Mouse (Mus musculus): Measurements from ENCODE around the gene Hsf5.

Hsf5 gene

GRCm38 (mm10) chr11:87688478-87689203 is 71.7 kb downstream of the Hsf5 start:
- no peak for DNase-seq

DNA sequence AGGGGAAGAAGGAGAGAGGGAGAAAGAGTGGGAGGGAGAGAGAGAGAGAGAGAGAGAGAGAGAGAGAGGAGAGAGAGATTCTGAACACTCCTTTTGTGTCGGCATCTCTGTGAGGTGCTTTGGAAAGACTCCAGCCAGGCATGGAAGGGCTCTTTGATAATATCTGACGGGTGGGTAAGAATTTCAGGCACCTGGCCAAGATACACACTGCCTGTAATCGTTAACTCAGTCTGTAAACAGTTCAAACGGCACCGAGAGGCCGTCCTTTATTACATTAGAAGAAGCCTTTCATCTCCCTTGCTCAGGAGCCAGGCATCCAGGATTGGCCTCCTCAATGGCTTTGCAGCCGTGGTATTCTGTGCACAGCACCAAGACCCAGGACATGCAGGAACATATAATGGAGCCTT is 72.4 kb downstream of the Hsf5 start:
- DNase-seq: no peak

DNA sequence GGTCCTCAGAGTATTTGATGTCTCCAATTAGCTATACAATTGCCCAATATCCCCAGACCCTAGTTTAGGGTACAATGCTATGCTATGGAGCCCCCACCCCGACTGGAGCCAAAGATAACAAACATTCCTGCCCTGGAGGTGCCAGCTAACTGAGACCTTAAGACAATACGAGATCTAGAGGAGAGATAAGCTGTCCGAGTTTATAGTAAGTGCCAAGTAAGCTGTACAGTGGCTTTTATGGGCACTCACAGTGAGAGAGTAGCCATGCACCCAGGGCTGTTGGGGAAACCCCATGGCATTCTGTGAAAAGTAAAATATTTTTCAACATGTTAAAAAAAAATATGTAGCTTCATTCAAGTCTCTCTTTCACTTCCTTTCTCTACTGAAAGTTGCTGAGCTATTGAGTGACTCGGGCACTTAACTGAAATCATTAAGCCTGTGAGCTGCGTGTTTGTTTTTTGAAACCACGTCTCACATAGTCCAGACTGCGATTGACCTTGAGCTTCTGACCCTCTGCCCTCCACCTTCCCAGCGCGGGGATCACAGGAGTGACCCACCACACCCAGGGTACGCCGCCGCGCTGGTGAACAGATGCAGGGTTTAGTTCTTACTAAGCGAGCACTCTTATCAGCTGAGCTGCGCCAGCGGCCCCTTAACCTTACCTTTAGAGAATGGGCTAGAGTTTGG is 73.2 kb downstream of the Hsf5 start:
- DNase-seq: no peak

GRCm38 (mm10) chr11:87697131-87697682 is 80.2 kb downstream of the Hsf5 start:
- DNase-seq: no peak

DNA sequence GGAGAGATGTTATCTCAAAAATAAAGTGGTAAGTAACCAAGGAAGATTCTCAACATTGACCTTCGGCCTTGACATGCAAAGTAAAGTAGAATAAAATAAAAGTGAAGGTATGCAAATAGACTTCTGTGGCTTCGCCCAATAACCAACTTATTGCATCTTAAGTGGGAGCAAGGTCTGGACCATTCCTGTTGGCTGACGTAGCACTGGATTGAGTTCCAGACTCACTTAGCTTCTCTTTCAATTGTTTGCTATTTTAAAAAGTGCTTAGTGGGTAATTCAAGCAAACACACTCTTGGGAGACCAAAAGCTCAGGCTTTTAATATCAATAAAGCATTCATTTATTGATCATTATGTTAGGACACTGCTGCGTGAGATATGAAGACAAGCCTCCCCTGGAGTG is 81.2 kb downstream of the Hsf5 start:
- no peak for DNase-seq

- DNase-seq: no peak
Measured at GRCm38 (mm10) chr11:87701108-87701507, 84.1 kb downstream of the Hsf5 start.

DNA sequence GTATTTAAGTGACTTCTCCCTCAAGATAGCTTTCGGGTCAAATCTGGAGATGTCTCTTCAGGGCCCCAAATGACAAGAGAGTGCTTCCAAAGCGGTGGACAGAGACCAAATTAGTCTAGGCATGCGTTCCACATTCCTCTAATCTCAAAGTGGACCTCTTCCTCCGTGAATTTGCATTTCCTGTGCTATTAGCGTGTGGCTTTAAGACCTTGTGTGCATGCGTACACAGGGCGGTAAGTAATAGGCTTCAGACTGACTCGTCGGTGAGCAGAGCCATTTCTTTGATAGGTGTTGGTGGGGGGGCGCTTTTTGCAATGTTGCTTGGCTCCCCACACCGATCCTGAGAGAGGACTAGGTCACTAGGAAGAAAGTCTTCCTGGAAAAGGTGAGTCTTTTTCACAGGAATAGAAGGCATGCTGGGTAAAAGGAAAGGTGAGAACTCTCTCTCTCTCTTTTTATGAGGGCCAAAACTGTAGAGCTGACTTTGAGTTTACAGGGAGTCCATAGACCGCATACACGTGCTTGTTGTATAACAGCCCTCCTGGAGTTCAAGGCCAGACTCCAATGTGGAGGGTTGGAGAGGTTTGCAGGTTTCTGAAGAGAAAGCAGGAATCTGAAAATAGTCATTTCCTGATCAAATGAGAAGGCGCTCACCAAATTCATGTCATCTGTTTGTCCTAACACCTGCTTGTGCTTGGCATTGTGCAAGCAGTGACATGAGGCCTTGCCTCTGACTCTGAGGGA is 85.1 kb downstream of the Hsf5 start:
- no peak for DNase-seq

DNA sequence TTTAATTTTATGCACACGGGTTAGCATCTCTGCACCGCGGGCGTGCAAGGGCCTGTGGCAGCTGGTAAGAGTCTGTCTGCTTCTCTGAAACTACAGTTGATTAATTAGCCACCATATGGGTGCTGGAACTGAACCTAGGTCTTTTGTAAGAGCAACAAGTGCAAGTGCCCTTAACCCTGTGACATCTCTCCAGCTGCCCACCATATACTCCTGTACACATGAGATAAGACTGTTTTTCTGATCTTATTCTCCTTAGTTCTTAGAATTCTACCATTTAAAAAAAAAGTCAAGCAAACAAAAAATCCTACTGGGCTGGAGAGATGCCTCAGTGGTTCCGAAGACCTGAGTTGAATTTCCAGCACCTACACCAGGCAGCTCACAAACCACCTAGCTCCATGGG is 86.7 kb downstream of the Hsf5 start:
- no peak for DNase-seq

- DNase-seq: no peak
Measured at GRCm38 (mm10) chr11:87704289-87704688, 87.3 kb downstream of the Hsf5 start.

GRCm38 (mm10) chr11:87707570-87707969 is 90.6 kb downstream of the Hsf5 start:
- no peak for DNase-seq

DNA sequence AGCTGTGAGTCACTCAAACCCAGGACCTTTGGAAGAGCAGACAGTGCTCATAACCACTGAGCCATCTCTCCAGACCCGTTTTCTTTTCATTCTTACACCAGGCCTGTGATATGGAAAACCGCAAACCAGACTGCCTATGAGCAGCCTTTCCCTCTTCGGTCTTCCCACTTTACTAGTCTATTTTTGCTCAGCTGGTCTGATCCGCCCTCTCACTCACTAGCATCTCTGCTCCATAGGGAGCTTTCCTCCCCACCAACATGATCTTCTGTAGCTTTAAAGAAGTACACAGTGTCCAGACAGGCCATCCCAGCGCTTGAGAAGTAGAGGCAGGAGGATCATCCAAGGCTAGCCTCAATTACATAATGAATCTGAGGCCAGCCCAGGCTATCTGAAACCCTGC is 92.0 kb downstream of the Hsf5 start:
- DNase-seq: no peak

Data from cerebellum, adult 11 months (tissue).